Mouse (Mus musculus) megakaryocyte, embryonic 14.5 days (primary cell): ENCODE measurements around the gene Ifit3b. TPM values are rescaled to one million over a fixed set of nuclear protein-coding genes. Genes with fewer than 3 reads are reported as not detected.
"Not testable (repeated sequence)": the region's sequence is repeated elsewhere in the genome, so short reads cannot be mapped to it uniquely, and the experiment has no call there.

Source experiments
- H3K27me3 ChIP-seq: replicated peaks from 2 replicates; pipeline ENCODE3; 2012; ENCODE audit warnings: inconsistent platforms
- H3K36me3 ChIP-seq: replicated peaks from 2 replicates; pipeline ENCODE3; 2012; ENCODE audit warnings: low read length, inconsistent platforms, mixed read lengths
- H3K4me1 ChIP-seq: 2 replicates; pipeline ENCODE4 v1.6.1; 2012; ENCODE audit warnings: inconsistent platforms
- H3K4me3 ChIP-seq: replicated peaks from 2 replicates; pipeline ENCODE3; 2012; ENCODE audit warnings: moderate library complexity, mild to moderate bottlenecking, inconsistent platforms
- H3K9me3 ChIP-seq: 2 replicates; pipeline ENCODE4 v1.6.1; 2012; ENCODE audit warnings: inconsistent platforms
- FLI1 ChIP-seq: IDR thresholded peaks from 2 replicates; pipeline ENCODE4 v1.6.1; 2012; ENCODE audit warnings: low read length, inconsistent platforms, mixed read lengths
- GATA1 ChIP-seq: IDR thresholded peaks from 3 replicates; pipeline ENCODE4 v1.6.1; 2012; ENCODE audit warnings: mixed read lengths, low read length, inconsistent platforms, borderline replicate concordance
- polyA plus RNA-seq: library from polyadenylated mRNA; stranded (reverse); fragments of >175 nt; gene quantifications from 2 replicates; pipeline ENCODE4 v1.2.3, GENCODE M21; 2012; ENCODE audit warnings: low replicate concordance; ENCODE audit not compliant: insufficient read depth

The Ifit3b gene
- polyA plus RNA-seq, 1 experiment: 1.2 TPM

DNA sequence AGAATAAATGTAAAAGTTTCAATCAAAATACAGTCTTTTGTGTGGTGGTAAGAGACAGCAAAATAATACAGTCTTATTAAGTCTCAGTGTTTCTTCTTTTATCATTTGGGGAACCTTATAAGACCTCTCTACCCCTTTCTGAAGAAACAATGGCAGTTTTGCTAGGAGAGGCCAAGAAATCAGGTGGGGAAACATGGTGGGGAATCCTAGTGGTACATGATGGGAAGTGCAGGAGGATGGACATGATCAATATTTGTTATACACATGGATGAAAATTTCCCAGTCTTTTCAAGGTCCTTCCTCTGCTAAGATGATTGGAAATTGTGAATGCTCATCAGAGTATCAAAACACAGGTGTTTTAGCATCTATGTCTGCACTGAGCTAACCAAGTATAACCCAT, 18.8 kb upstream of the Ifit3b start:
- H3K27me3 ChIP-seq: no peaks in the 10 kb centered on the region
- no peak overlapping the region for H3K4me3 ChIP-seq
- H3K9me3 ChIP-seq: no peaks in the 10 kb centered on the region
- no peaks in the 10 kb centered on the region for H3K36me3 ChIP-seq
- H3K4me1 ChIP-seq: peaks cover 5% of the 10 kb centered on the region; the same call in 1 of the 2 replicates
- TF ChIP-seq GATA1 (no peak), FLI1 (no peak)

DNA sequence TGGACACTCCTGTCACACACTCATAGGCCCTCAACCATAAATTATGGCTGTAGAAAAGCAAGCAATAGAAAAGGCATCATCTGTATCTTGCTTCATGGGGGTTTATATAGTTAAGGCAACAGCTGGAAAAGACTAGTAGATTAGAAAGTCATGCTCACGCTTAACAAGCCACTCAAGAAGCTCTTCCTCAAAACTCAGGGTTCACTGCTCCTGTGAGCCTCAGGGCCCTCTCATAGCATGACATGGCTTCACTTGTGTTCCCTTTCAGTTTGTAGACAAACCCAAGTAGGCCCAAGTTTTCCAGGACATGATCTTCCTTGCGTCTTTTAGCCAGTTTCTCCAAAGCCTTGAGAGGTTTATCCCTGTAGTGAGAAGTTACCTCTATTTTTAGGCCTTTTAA, 14.3 kb upstream of the Ifit3b start:
- Histone ChIP-seq H3K4me1 (peaks cover 5% of the 10 kb centered on the region; the same call in 1 of the 2 replicates), H3K27me3 (peaks cover 8% of the 10 kb centered on the region), H3K36me3 (no peaks in the 10 kb centered on the region), H3K4me3 (no peak overlapping the region), H3K9me3 (no peaks in the 10 kb centered on the region)
- no peak for TF ChIP-seq FLI1
- no peak for TF ChIP-seq GATA1

DNA sequence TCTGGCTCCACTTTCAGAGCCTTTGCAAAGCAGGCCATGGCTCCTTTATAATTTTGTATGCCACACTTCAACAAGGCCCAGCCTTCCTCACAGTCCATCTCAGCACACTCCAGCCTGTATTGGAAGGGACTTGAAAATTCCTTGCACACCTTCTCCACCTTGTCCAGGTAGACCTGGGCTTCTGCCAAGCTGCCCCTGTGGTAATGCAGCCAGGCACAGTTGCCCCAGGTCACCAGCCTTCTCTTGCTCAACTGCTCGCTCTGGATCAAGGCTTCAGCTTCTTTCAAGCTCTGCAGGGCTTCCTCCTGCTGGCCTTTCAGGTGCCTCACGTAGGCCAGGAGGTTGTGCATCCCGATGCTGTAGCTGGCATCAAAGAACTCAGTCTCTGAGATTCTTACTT, 13.2 kb upstream of the Ifit3b start:
- not testable (repeated sequence) for H3K4me1 ChIP-seq, H3K27me3 ChIP-seq, H3K4me3 ChIP-seq, H3K9me3 ChIP-seq, H3K36me3 ChIP-seq

DNA sequence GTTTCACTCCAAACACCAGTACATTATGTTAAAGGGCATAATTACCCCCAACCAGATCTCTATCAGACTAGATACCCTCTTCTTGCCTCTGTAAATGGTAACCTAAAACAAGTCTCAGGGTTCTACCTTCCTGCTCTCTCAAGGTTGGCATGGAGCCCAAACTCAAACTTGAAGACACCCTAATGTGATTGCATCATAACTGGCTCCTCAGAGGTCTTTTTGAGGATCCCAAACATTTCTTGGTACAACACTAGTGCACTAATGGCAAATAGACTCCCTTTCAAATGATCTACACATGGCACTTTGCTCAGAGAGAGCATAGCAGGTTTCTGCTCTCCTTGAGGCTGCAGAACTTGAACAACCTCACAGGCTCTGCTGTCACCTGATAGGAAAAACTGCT, 11.0 kb upstream of the Ifit3b start:
- Histone ChIP-seq H3K27me3 (peaks cover 8% of the 10 kb centered on the region), H3K4me1 (peaks cover 6% of the 10 kb centered on the region; the same call in 1 of the 2 replicates), H3K36me3 (no peaks in the 10 kb centered on the region), H3K4me3 (no peak overlapping the region), H3K9me3 (no peaks in the 10 kb centered on the region)
- TF ChIP-seq GATA1 (no peak), FLI1 (no peak)

DNA sequence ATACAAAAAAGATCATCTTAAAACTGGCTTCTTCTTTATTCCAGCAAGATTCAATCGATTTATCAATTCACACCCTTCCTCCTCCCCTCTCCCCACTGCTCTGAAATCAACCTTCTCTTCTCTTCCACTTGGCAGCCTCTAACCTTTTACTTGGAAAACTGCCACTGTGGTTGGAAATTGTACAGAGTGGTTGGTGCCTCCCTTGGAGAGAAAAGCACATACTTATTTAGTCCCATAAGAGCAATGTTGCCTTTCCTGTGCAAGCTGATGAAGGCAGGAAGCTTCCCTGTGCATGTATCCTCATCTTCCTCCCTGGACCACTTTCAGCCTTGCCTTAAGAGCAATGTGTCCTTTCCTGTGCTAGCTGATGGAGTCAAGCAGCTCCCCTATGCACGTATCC, 9.4 kb upstream of the Ifit3b start:
- Histone ChIP-seq H3K27me3 (peaks cover 8% of the 10 kb centered on the region), H3K4me3 (no peak overlapping the region), H3K9me3 (no peaks in the 10 kb centered on the region), H3K36me3 (no peaks in the 10 kb centered on the region), H3K4me1 (peaks cover 10% of the 10 kb centered on the region)
- TF ChIP-seq FLI1 (no peak), GATA1 (no peak)

DNA sequence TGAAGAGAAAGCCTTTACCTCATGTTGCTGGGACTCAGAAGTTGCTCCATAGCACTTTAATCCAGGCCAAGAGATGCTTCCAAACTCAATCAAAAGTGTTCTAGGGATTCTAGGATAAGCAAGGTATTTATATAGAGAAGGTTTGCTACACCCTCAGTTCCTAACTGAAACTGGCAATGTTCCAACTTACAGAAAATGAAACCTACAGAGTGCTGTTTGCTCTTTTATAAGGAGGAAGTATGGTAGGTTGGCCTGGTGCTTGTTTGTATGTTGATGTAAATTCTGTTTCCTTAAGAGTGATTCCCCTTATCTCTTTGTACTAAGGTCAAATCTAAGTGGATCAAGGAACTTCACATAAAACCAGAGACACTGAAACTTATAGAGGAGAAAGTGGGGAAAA, 8.5 kb upstream of the Ifit3b start:
- H3K4me1 ChIP-seq: peaks cover 10% of the 10 kb centered on the region
- not testable (repeated sequence) for H3K27me3 ChIP-seq, H3K36me3 ChIP-seq, H3K4me3 ChIP-seq, H3K9me3 ChIP-seq

DNA sequence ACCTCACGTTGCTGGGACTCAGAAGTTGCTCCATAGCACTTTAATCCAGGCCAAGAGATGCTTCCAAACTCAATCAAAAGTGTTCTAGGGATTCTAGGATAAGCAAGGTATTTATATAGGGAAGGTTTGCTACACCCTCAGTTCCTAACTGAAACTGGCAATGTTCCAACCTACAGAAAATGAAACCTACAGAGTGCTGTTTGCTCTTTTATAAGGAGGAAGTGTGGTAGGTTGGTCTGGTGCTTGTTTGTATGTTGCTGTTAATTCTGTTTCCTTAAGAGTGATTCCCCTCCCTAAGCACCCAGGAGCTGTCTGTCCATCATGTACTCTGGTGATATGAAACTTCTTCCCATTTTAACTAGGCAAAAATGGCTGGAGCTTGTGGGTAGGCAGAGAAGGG, 5.9 kb upstream of the Ifit3b start, which contains the start of gene Ifit1bl1:
Gene Ifit1bl1 (minus strand): TSS at position 69 of the 400 bp plus-strand sequence.
- not testable (repeated sequence) for H3K4me3 ChIP-seq, H3K36me3 ChIP-seq, H3K9me3 ChIP-seq, H3K4me1 ChIP-seq, H3K27me3 ChIP-seq

DNA sequence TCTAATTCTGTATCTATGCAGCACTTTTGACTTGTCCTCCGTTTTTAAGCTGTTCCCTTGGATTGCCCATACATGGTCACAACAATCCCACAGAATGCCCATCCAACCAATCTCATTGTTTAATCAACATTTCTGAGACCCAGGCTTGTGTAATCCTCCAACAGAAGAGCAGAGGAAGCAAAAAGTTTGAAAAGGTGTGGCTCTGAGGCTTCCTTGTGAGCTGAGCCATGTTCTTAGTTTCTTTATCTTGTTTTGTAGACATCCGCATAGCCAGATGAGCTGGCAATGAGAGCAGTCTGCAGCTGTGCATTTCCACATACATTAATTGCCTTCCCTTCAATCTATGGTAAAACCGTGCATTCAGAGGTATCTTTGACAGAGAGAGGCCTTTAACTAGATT, 2.3 kb upstream of the Ifit3b start:
- TF ChIP-seq GATA1: no peak
- no peak for TF ChIP-seq FLI1
- no peak overlapping the region for H3K4me3 ChIP-seq
- H3K27me3 ChIP-seq: peaks cover 2% of the 10 kb centered on the region

DNA sequence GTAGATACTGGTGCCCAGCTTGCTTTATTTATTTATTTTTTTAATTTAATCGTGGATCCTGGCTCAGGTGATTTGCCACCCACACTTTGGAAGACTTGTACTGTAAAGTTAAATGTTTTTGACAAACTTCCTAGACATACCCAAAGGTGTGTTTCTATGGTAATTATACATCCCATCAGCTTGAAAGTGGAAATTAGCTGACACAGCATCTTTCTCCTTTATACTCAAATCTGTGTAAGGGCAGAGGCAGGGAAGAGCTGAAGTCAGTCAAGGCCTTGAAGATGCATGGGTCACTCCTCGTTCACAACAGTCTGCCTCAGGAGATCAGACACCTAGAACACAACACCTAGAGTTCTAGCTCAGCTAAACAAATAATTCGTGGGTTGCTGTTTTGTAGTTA, 2.3 kb downstream of the Ifit3b start:
- H3K36me3 ChIP-seq, H3K9me3 ChIP-seq, H3K27me3 ChIP-seq, H3K4me3 ChIP-seq, H3K4me1 ChIP-seq: not testable (repeated sequence)

More for the DNA sequence above, 2.3 kb upstream of the Ifit3b start:
- Histone ChIP-seq H3K9me3 (no peaks in the 10 kb centered on the region), H3K4me1 (peaks cover 4% of the 10 kb centered on the region), H3K36me3 (no peaks in the 10 kb centered on the region)

DNA sequence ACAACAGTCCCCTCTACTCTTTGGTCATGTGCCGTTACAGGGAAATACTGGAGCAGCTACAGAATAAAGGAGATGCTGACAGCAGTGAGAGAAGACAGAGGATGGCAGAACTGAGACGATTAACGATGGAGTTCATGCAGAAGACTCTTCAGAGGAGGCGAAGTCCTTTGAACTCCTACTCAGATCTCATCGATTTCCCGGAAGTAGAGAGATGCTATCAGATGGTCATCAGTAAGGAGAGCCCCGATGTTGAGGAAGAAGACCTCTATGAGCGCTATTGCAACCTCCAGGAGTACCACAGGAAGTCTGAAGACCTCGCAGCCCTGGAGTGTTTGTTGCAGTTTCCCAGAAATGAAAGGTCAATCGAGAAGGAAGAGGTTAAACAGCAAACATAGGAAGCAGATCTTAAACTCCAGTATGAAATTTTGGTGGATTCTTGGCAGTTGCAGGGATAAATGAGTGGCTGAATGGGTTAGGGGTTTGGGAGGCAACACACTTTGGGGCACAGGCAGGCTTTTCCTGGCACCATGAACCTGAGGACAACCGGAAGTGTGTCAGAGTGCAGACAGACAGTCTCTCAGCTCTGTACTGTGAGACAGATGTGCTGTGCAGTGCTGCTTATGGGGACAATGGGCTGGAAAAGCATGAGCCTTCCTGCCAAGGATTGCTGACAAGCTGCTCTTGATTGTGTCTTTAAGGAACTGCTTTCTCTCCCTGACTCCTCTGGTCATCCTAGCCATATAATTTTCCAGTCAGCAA, 4.7 kb downstream of the Ifit3b start:
- H3K4me1 ChIP-seq, H3K4me3 ChIP-seq, H3K27me3 ChIP-seq, H3K9me3 ChIP-seq, H3K36me3 ChIP-seq: not testable (repeated sequence)

DNA sequence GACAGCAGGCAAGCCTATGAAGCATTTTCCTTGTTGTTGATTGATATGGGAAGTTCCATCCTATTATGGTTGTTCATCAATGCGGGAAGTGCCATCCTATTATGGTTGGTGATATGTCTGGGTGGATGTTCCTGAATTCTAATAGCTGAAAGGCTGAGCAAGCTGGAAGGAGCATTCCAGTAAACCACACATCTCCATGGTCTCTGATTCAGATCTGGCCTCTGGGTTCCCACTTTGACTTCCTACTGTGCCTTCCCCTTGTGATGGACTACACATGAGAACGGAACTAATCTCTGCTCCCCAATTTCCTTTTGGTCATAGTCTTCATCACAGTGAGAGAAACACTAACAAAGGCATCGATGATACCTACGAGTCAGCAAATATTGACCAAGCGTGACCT, 13.1 kb downstream of the Ifit3b start:
- no peaks in the 10 kb centered on the region for H3K9me3 ChIP-seq
- peaks cover 6% of the 10 kb centered on the region for H3K4me1 ChIP-seq
- no peak for TF ChIP-seq GATA1
- no peak for TF ChIP-seq FLI1
- H3K27me3 ChIP-seq: peaks cover 10% of the 10 kb centered on the region
- no peaks in the 10 kb centered on the region for H3K36me3 ChIP-seq
- H3K4me3 ChIP-seq: no peak overlapping the region

DNA sequence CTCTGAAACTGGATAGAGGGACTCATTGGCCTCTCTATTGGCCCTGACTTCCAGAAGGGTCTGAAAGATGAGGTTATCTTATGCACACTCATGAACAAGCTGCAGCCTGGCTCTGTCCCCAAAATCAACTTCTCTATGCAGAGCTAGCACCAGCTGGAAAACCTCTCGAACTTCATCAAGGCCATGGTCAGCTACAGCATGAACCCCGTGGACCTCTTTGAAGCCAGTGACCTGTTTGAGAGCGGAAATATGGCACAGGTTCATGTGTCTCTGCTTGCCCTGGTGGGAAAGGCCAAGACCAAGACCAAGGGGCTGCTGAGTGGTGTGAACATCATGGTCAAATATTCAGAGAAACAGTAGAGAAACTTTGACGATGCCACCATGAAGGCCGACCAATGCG, 16.0 kb downstream of the Ifit3b start:
- H3K27me3 ChIP-seq: peaks cover 12% of the 10 kb centered on the region
- H3K9me3 ChIP-seq: no peaks in the 10 kb centered on the region
- TF ChIP-seq GATA1 (no peak), FLI1 (no peak)
- H3K4me3 ChIP-seq: no peak overlapping the region
- peaks cover 6% of the 10 kb centered on the region for H3K4me1 ChIP-seq
- H3K36me3 ChIP-seq: no peaks in the 10 kb centered on the region
